13 mouse cellular contexts compared by ENCODE assay signal in genomic region chr15:83030884-83031283, GRCm38 (mm10). TPM values are rescaled to one million over a fixed set of nuclear protein-coding genes. Genes with fewer than 3 reads are reported as not detected.
DNase-seq lines count a peak whose midpoint lies in the region; ATAC-seq and TF ChIP-seq lines count a peak whose summit lies in the region.
"Had no signal": no experiment of that assay in that cellular context is flagged by ENCODE, and none has a peak within 500 bp of the region (broad histone marks: within the 10 kb centered on the region; RNA-seq: fewer than 3 reads in every experiment).

No protein-coding gene starts in this region.

- no peaks in the 10 kb centered on the region for H3K36me3 ChIP-seq in intestine, embryonic 14.5 days (ENCODE audit: control insufficient read depth, insufficient read depth, low read length)
- H3K36me3 ChIP-seq in intestine, postnatal 0 days (ENCODE audit: control insufficient read depth, insufficient read depth): no peaks in the 10 kb centered on the region

- H3K9me3 ChIP-seq in intestine, embryonic 14.5 days (ENCODE audit: control insufficient read depth, low read length): no peaks in the 10 kb centered on the region
- no peaks in the 10 kb centered on the region for H3K9me3 ChIP-seq in intestine, postnatal 0 days (ENCODE audit: control insufficient read depth)

- no peak overlapping the region for H3K9ac ChIP-seq in intestine, embryonic 14.5 days (ENCODE audit: low read length)
- no peak overlapping the region for H3K9ac ChIP-seq in intestine, postnatal 0 days (ENCODE audit: low read depth, low read length)

- H3K4me1 ChIP-seq in intestine, embryonic 14.5 days (replicated peaks; ENCODE audit: control insufficient read depth, insufficient read depth, low read length): peaks cover 42% of the 10 kb centered on the region
- 0 out of 2 replicates have a peak, but pooled peaks cover 3% of the 10 kb centered on the region for H3K4me1 ChIP-seq in intestine, postnatal 0 days (replicated peaks; ENCODE audit: control insufficient read depth, insufficient read depth, low read length)
- H3K4me1 ChIP-seq in bone marrow, adult 2 months (ENCODE audit: control insufficient read depth, insufficient read depth, low read length): peaks cover 5% of the 10 kb centered on the region

- 0 out of 2 replicates have a peak overlapping the region, but pooled peaks have one; percentile 29 for H3K27ac ChIP-seq in intestine, embryonic 14.5 days (ENCODE audit: low read depth)
- H3K27ac ChIP-seq in intestine, postnatal 0 days (ENCODE audit: low read depth, low read length): no peak overlapping the region
- peak overlapping the region; percentile 65; the same call in 1 of the 2 replicates for H3K27ac ChIP-seq in bone marrow, adult 2 months (ENCODE audit: control insufficient read depth, insufficient read depth, low read depth, low read length, poor library complexity)

- no peak overlapping the region for H3K4me2 ChIP-seq in intestine, embryonic 14.5 days (ENCODE audit: low read length)
- H3K4me2 ChIP-seq in intestine, postnatal 0 days (replicated peaks; ENCODE audit: low read depth): no peak overlapping the region

- no peak for TF ChIP-seq POLR2A in bone marrow, adult 2 months (IDR thresholded peaks at IDR 0.05; ENCODE audit: borderline replicate concordance, control insufficient read depth, low read depth, low read length)

- ATAC-seq in intestine, embryonic 14.5 days (replicated peaks; ENCODE audit: low FRiP score, low TSS enrichment, low read depth): no peak
- ATAC-seq in intestine, postnatal 0 days: no peak
- peak; percentile 67 for ATAC-seq in megakaryocyte, adult 5-6 weeks (ENCODE audit: poor library complexity, severe bottlenecking)
- ATAC-seq: activated CD4-positive, CD25-positive, alpha-beta regulatory T cell, adult 4 months had no signal

- 58% methylated on average over 4 of the region's 4 CpGs for WGBS in intestine, embryonic 14.5 days
- WGBS in intestine, postnatal 0 days: 65% methylated on average over 4 of the region's 4 CpGs
- 15% methylated on average over 4 of the region's 4 CpGs for WGBS in bone marrow, adult 2 months

- H3K4me3 ChIP-seq in intestine, embryonic 14.5 days (ENCODE audit: low read depth, low read length): no peak overlapping the region
- H3K4me3 ChIP-seq in intestine, postnatal 0 days (ENCODE audit: low read depth, low read length): no peak overlapping the region
- H3K4me3 ChIP-seq in bone marrow, adult 2 months (replicated peaks; ENCODE audit: control insufficient read depth, low read depth, low read length): peak overlapping the region; percentile 96

- no peak for TF ChIP-seq CTCF in intestine, postnatal 0 days (IDR thresholded peaks at IDR 0.05; ENCODE audit: low read depth)
- TF ChIP-seq CTCF in bone marrow, adult 2 months (IDR thresholded peaks at IDR 0.05; ENCODE audit: control insufficient read depth, insufficient read depth, low read length): no peak

- no peaks in the 10 kb centered on the region for H3K27me3 ChIP-seq in intestine, embryonic 14.5 days (replicated peaks; ENCODE audit: control insufficient read depth, insufficient read depth, low read length)
- no peaks in the 10 kb centered on the region for H3K27me3 ChIP-seq in intestine, postnatal 0 days (replicated peaks; ENCODE audit: control insufficient read depth, insufficient read depth, low read length)

- DNase-seq in intestine, embryonic 14.5 days (ENCODE audit: low spot score): no peak
- peak; percentile 57 for DNase-seq in 416B (ENCODE audit: low read depth)
- no peak for DNase-seq in frontal cortex, postnatal 14 days (ENCODE audit: low spot score in 2 of 2)
- no peak for DNase-seq in cerebellum, postnatal 25 days
- DNase-seq in layer of hippocampus, postnatal 14 days (ENCODE audit: low spot score in 2 of 2): no peak
- DNase-seq: cerebellum, adult 11-12 months; gastrocnemius, postnatal 36 days; kidney, postnatal 4 days; right cerebral cortex, adult 18-20 months had no signal

RNA-seq across cellular contexts. Expression of gene Nfam1, which starts 2.2 kb away (rescaled TPM):
- 3.6 and 3.7 TPM in 2 replicates for polyA plus RNA-seq in intestine, embryonic 14.5 days (2014; fragmentation: Nextera tagmentation; extraction: Ambion mirVana)
- 1.1 and 1.2 TPM in 2 replicates for polyA plus RNA-seq in intestine, postnatal 0 days (2015; fragmentation: Nextera tagmentation; extraction: Ambion mirVana)
- polyA plus RNA-seq in bone marrow, adult 2 months (2011; ENCODE audit: insufficient read depth, insufficient read length, low replicate concordance, missing spikeins): 26.4 and 69.6 TPM in 2 replicates
- 159 TPM in 2 replicates for total RNA-seq in megakaryocyte, adult 5-6 weeks (2015)
- 189 and 212 TPM in 2 replicates for total RNA-seq in megakaryocyte, adult 5-6 weeks (2017)
- total RNA-seq in layer of hippocampus, postnatal 14 days (2021): 1 to 10 TPM; 2.3 to 2.4 TPM

RNA-seq across cellular contexts. Expression of gene Tcf20, which starts 43.2 kb away (rescaled TPM):
- 11.7 and 12.4 TPM in 2 replicates for polyA plus RNA-seq in intestine, embryonic 14.5 days (2014; fragmentation: Nextera tagmentation; extraction: Ambion mirVana)
- 3.9 and 4.1 TPM in 2 replicates for polyA plus RNA-seq in intestine, postnatal 0 days (2015; fragmentation: Nextera tagmentation; extraction: Ambion mirVana)
- 13.8 and 26.4 TPM in 2 replicates for polyA plus RNA-seq in bone marrow, adult 2 months (2011; ENCODE audit: insufficient read depth, insufficient read length, low replicate concordance, missing spikeins)
- total RNA-seq in megakaryocyte, adult 5-6 weeks (2015): 40.7 and 46.5 TPM in 2 replicates
- 75.9 and 85.2 TPM in 2 replicates for total RNA-seq in megakaryocyte, adult 5-6 weeks (2017)
- 100 to 1,000 TPM; 155 to 157 TPM for total RNA-seq in layer of hippocampus, postnatal 14 days (2021)

RNA-seq across cellular contexts. Expression of gene Serhl, which starts 58.4 kb away (rescaled TPM):
- 64.2 and 71.9 TPM in 2 replicates for polyA plus RNA-seq in intestine, embryonic 14.5 days (2014; fragmentation: Nextera tagmentation; extraction: Ambion mirVana)
- 58.5 and 65.6 TPM in 2 replicates for polyA plus RNA-seq in intestine, postnatal 0 days (2015; fragmentation: Nextera tagmentation; extraction: Ambion mirVana)
- polyA plus RNA-seq in bone marrow, adult 2 months (2011; ENCODE audit: insufficient read depth, insufficient read length, low replicate concordance, missing spikeins): 22.8 and 31.5 TPM in 2 replicates
- 36.6 and 46.4 TPM in 2 replicates for total RNA-seq in megakaryocyte, adult 5-6 weeks (2015)
- 27.0 and 34.6 TPM in 2 replicates for total RNA-seq in megakaryocyte, adult 5-6 weeks (2017)
- total RNA-seq in layer of hippocampus, postnatal 14 days (2021): 10 to 100 TPM in 1 of 2 experiments, 1 to 10 TPM in 1; 9.0 to 15.0 TPM
